Mouse (Mus musculus) myocyte (in vitro differentiated cells): ENCODE measurements around the gene Glis1.

Experiments
- POLR2A ChIP-seq: IDR thresholded peaks from one replicate; pipeline ENCODE4 v1.6.1; 2011; ENCODE audit warnings: low read depth, mild to moderate bottlenecking, control low read depth, moderate library complexity; ENCODE audit not compliant: insufficient read length
- TCF12 ChIP-seq: IDR thresholded peaks from one replicate; pipeline ENCODE4 v1.6.1; 2011; ENCODE audit warnings: mild to moderate bottlenecking, control low read depth; ENCODE audit not compliant: poor library complexity, insufficient read depth, severe bottlenecking
- USF1 ChIP-seq: IDR thresholded peaks from one replicate; pipeline ENCODE4 v1.6.1; 2011; ENCODE audit warnings: low read depth, mild to moderate bottlenecking, control low read depth, moderate library complexity

DNA sequence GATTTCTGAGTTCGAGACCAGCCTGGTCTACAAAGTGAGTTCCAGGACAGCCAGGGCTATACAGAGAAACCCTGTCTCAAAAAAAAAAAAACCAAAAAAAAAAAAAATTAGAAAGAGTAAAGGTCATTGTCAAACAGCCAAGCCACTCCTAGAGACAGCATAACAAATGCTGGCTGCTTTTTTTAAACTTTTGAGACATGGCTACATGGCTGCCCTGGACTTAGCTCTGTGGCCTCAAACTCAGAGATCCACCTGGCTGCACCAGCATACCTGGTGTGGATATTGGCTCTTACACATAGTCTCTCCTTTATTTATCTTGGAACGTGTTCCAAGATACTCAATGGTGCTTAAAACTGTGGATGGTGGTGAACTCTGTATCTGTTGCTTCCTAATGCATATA lies 46.1 kb upstream of the Glis1 start:
- no peak for TF ChIP-seq POLR2A
- TF ChIP-seq TCF12, result no peak
- TF ChIP-seq USF1, result no peak
